Mouse (Mus musculus) heart, embryonic 10.5 days (tissue): ENCODE data around the gene Vps8. TPM values are rescaled to one million over a fixed set of nuclear protein-coding genes. Genes with fewer than 3 reads are reported as not detected.
"Not testable (repeated sequence)": the region's sequence is repeated elsewhere in the genome, so short reads cannot be mapped to it uniquely, and the experiment has no call there.

Experiments used
- DNase-seq: peaks from one replicate; pipeline ENCODE4 v3.0.0-alpha.2; 2017; ENCODE audit warnings: low spot score
- H3K27ac ChIP-seq: fragments of 300-500 bp; sonication (generic); 2 replicates; pipeline ENCODE4 v1.5.1; 2016; ENCODE audit warnings: mild to moderate bottlenecking
- H3K27me3 ChIP-seq: fragments of 300-500 bp; sonication (generic); 2 replicates; pipeline ENCODE4 v1.6.1; 2016; ENCODE audit warnings: mild to moderate bottlenecking; ENCODE audit not compliant: poor library complexity, insufficient read depth, severe bottlenecking
- H3K36me3 ChIP-seq: fragments of 300-500 bp; sonication (generic); 2 replicates; pipeline ENCODE4 v1.6.1; 2016; ENCODE audit warnings: mild to moderate bottlenecking, moderate library complexity
- H3K4me1 ChIP-seq: fragments of 300-500 bp; sonication (generic); 2 replicates; pipeline ENCODE4 v1.6.1; 2016; ENCODE audit warnings: mild to moderate bottlenecking
- H3K4me3 ChIP-seq: fragments of 300-500 bp; sonication (generic); 2 replicates; pipeline ENCODE4 v1.5.1; 2016; ENCODE audit warnings: mild to moderate bottlenecking, moderate library complexity
- H3K9me3 ChIP-seq: fragments of 300-500 bp; sonication (generic); 2 replicates; pipeline ENCODE4 v1.6.1; 2016; ENCODE audit warnings: mild to moderate bottlenecking, moderate library complexity
- WGBS: fragments of 180-500 bp; shearing (Covaris S2); methylation state at CpG from one replicate; pipeline ENCODE4 v1.1.7; 2016; 5-methylcytosine and 5-hydroxymethylcytosine counted together
- polyA plus RNA-seq: library from polyadenylated mRNA; unstranded; fragments of >200 nt; fragmentation: Nextera tagmentation; extraction: Ambion mirVana; gene quantifications from 2 replicates; pipeline ENCODE4 v1.2.1, GENCODE M21; 2016

The Vps8 gene
- polyA plus RNA-seq, 1 experiment from 2014 or later, result 20.6 TPM

- H3K4me3 ChIP-seq, result no peak overlapping the region
- H3K4me1 ChIP-seq, result peaks cover 53% of the 10 kb centered on the region
- no peaks in the 10 kb centered on the region for H3K9me3 ChIP-seq
- 77% methylated on average over 3 of the region's 3 CpGs for WGBS
- H3K27me3 ChIP-seq, result no peaks in the 10 kb centered on the region
- no peak overlapping the region for H3K27ac ChIP-seq
- H3K36me3 ChIP-seq, result peaks cover 25% of the 10 kb centered on the region
- DNase-seq, result peak; percentile 56
These were observed 223.0 kb downstream of the Vps8 start for GRCm38 (mm10) chr16:21645915-21646314.

GRCm38 (mm10) chr16:21646496-21646895 lies 223.6 kb downstream of the Vps8 start:
- no peak for DNase-seq
- Histone ChIP-seq H3K4me3 (no peak overlapping the region), H3K27ac (no peak overlapping the region), H3K4me1 (peaks cover 48% of the 10 kb centered on the region), H3K36me3 (peaks cover 25% of the 10 kb centered on the region), H3K27me3 (no peaks in the 10 kb centered on the region), H3K9me3 (no peaks in the 10 kb centered on the region)
- 73% methylated on average over 3 of the region's 3 CpGs for WGBS

GRCm38 (mm10) chr16:21648800-21649199 lies 225.9 kb downstream of the Vps8 start:
- H3K4me3 ChIP-seq, result no peak overlapping the region
- no peaks in the 10 kb centered on the region for H3K27me3 ChIP-seq
- H3K9me3 ChIP-seq, result no peaks in the 10 kb centered on the region
- no peak for DNase-seq
- H3K36me3 ChIP-seq, result peaks cover 15% of the 10 kb centered on the region
- H3K27ac ChIP-seq, result no peak overlapping the region
- H3K4me1 ChIP-seq, result peaks cover 35% of the 10 kb centered on the region
- 72% methylated on average over 4 of the region's 4 CpGs for WGBS

GRCm38 (mm10) chr16:21650289-21650688 lies 227.4 kb downstream of the Vps8 start:
- H3K27ac ChIP-seq, result no peak overlapping the region
- no peaks in the 10 kb centered on the region for H3K9me3 ChIP-seq
- DNase-seq, result no peak
- H3K4me1 ChIP-seq, result peaks cover 23% of the 10 kb centered on the region
- H3K27me3 ChIP-seq, result no peaks in the 10 kb centered on the region
- no peak overlapping the region for H3K4me3 ChIP-seq
- H3K36me3 ChIP-seq, result peaks cover 8% of the 10 kb centered on the region; the same call in 1 of the 2 replicates
- WGBS, result 88% methylated on average over 3 of the region's 3 CpGs

- WGBS, result 73% methylated on average over 4 of the region's 4 CpGs
- peak; percentile 71 for DNase-seq
- peaks cover 21% of the 10 kb centered on the region for H3K4me1 ChIP-seq
- no peaks in the 10 kb centered on the region for H3K9me3 ChIP-seq
- H3K36me3 ChIP-seq, result peaks cover 8% of the 10 kb centered on the region; the same call in 1 of the 2 replicates
- no peaks in the 10 kb centered on the region for H3K27me3 ChIP-seq
- H3K27ac ChIP-seq, result no peak overlapping the region
- H3K4me3 ChIP-seq, result no peak overlapping the region
These were observed 228.2 kb downstream of the Vps8 start for GRCm38 (mm10) chr16:21651161-21651560.

- Histone ChIP-seq H3K9me3 (no peaks in the 10 kb centered on the region), H3K36me3 (peaks cover 15% of the 10 kb centered on the region; the same call in 1 of the 2 replicates), H3K4me1 (peaks cover 14% of the 10 kb centered on the region; the same call in 1 of the 2 replicates), H3K27ac (no peak overlapping the region), H3K4me3 (no peak overlapping the region), H3K27me3 (no peaks in the 10 kb centered on the region)
- DNase-seq, result peak; percentile 46
- 77% methylated on average over 15 of the region's 15 CpGs for WGBS
These were observed 230.2 kb downstream of the Vps8 start for GRCm38 (mm10) chr16:21653151-21653550.

GRCm38 (mm10) chr16:21654384-21654783 lies 231.5 kb downstream of the Vps8 start:
- H3K4me1 ChIP-seq, result peaks cover 14% of the 10 kb centered on the region; the same call in 1 of the 2 replicates
- no peak for DNase-seq
- no peaks in the 10 kb centered on the region for H3K27me3 ChIP-seq
- H3K36me3 ChIP-seq, result peaks cover 20% of the 10 kb centered on the region; the same call in 1 of the 2 replicates
- WGBS, result 84% methylated on average over 5 of the region's 5 CpGs
- no peak overlapping the region for H3K27ac ChIP-seq
- no peak overlapping the region for H3K4me3 ChIP-seq
- no peaks in the 10 kb centered on the region for H3K9me3 ChIP-seq

GRCm38 (mm10) chr16:21655291-21655690 lies 232.4 kb downstream of the Vps8 start:
- Histone ChIP-seq H3K36me3 (peaks cover 25% of the 10 kb centered on the region; the same call in 1 of the 2 replicates), H3K4me1 (peaks cover 14% of the 10 kb centered on the region; the same call in 1 of the 2 replicates), H3K4me3 (no peak overlapping the region), H3K9me3 (no peaks in the 10 kb centered on the region), H3K27ac (no peak overlapping the region), H3K27me3 (no peaks in the 10 kb centered on the region)
- DNase-seq, result no peak
- WGBS, result 37% methylated on average over 6 of the region's 6 CpGs

GRCm38 (mm10) chr16:21655961-21656360 lies 233.0 kb downstream of the Vps8 start:
- peaks cover 14% of the 10 kb centered on the region; the same call in 1 of the 2 replicates for H3K4me1 ChIP-seq
- no peaks in the 10 kb centered on the region for H3K9me3 ChIP-seq
- no peak for DNase-seq
- H3K4me3 ChIP-seq, result no peak overlapping the region
- WGBS, result 86% methylated on average over 9 of the region's 9 CpGs
- H3K27ac ChIP-seq, result no peak overlapping the region
- H3K27me3 ChIP-seq, result no peaks in the 10 kb centered on the region
- peaks cover 25% of the 10 kb centered on the region; the same call in 1 of the 2 replicates for H3K36me3 ChIP-seq

- WGBS, result 18% methylated on average over 18 of the region's 18 CpGs
- DNase-seq, result no peak
- H3K4me1 ChIP-seq, result peaks cover 4% of the 10 kb centered on the region; the same call in 1 of the 2 replicates
- no peak overlapping the region for H3K4me3 ChIP-seq
- 0 out of 2 replicates have a peak, but pooled peaks cover 5% of the 10 kb centered on the region for H3K36me3 ChIP-seq
- H3K27me3 ChIP-seq, result peaks cover 19% of the 10 kb centered on the region; the same call in 1 of the 2 replicates
- no peak overlapping the region for H3K27ac ChIP-seq
- H3K9me3 ChIP-seq, result no peaks in the 10 kb centered on the region; the same call in 1 of the 2 replicates
These were observed 241.9 kb downstream of the Vps8 start for GRCm38 (mm10) chr16:21664633-21665363.

GRCm38 (mm10) chr16:21665423-21665986 lies 242.6 kb downstream of the Vps8 start:
- 26% methylated on average over 4 of the region's 4 CpGs for WGBS
- Histone ChIP-seq H3K4me1 (peaks cover 4% of the 10 kb centered on the region; the same call in 1 of the 2 replicates), H3K27ac (no peak overlapping the region), H3K4me3 (no peak overlapping the region), H3K9me3 (no peaks in the 10 kb centered on the region; the same call in 1 of the 2 replicates), H3K36me3 (0 out of 2 replicates have a peak, but pooled peaks cover 2% of the 10 kb centered on the region), H3K27me3 (peaks cover 19% of the 10 kb centered on the region; the same call in 1 of the 2 replicates)
- DNase-seq, result no peak

GRCm38 (mm10) chr16:21671878-21672277 lies 249.0 kb downstream of the Vps8 start:
- H3K9me3 ChIP-seq, result no peaks in the 10 kb centered on the region; the same call in 1 of the 2 replicates
- no peaks in the 10 kb centered on the region for H3K27me3 ChIP-seq
- 75% methylated on average over 4 of the region's 4 CpGs for WGBS
- DNase-seq, result no peak
- no peak overlapping the region for H3K27ac ChIP-seq
- no peaks in the 10 kb centered on the region for H3K4me1 ChIP-seq
- H3K4me3 ChIP-seq, result no peak overlapping the region
- H3K36me3 ChIP-seq, result peaks cover 13% of the 10 kb centered on the region; the same call in 1 of the 2 replicates

- H3K4me1 ChIP-seq, H3K9me3 ChIP-seq, H3K27ac ChIP-seq, H3K27me3 ChIP-seq, H3K4me3 ChIP-seq, DNase-seq: not testable (repeated sequence)
- H3K36me3 ChIP-seq, result peaks cover 18% of the 10 kb centered on the region; the same call in 1 of the 2 replicates
These were observed 250.1 kb downstream of the Vps8 start for GRCm38 (mm10) chr16:21673046-21673445.
